ENCODE assay signal across 8 mouse cellular contexts in the genomic region with DNA sequence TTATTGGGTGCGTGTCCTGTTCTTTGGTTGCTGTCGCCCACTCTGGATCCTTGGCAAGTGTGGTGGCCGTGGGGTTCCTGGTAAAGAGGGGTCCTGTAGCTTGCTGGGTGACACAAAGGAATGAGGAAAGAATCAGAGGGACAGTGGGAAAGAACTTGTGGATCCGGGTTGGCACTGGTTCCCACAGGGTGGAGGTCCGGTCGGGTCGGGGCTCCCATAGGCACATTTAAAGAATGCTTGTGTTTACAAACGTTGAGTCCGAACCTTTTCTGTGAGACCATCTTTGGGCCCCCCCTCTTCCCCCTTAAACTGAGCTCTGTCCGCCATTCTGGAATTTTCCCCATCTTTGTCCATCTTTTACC. TPM values are rescaled to one million over a fixed set of nuclear protein-coding genes. Genes with fewer than 3 reads are reported as not detected.
DNase-seq lines count a peak whose midpoint lies in the region; ATAC-seq lines count a peak whose summit lies in the region.

No protein-coding gene starts in this region.

- 10% methylated on average over 10 of the region's 10 CpGs for WGBS in kidney, embryonic 14.5 days
- WGBS in embryonic facial prominence, embryonic 10.5 days: 8% methylated on average over 10 of the region's 10 CpGs
- 9% methylated on average over 10 of the region's 10 CpGs for WGBS in hindbrain, embryonic 14.5 days
- WGBS in midbrain, embryonic 13.5 days: 12% methylated on average over 10 of the region's 10 CpGs

- H3K9ac ChIP-seq in kidney, embryonic 14.5 days (ENCODE audit: low read depth, low read length): peak overlapping the region; percentile 38; the same call in 1 of the 2 replicates
- no peak overlapping the region for H3K9ac ChIP-seq in hindbrain, embryonic 14.5 days
- no peak overlapping the region for H3K9ac ChIP-seq in midbrain, embryonic 13.5 days (replicated peaks)

- no peaks in the 10 kb centered on the region for H3K9me3 ChIP-seq in kidney, embryonic 14.5 days (ENCODE audit: control insufficient read depth, low read length)
- no peaks in the 10 kb centered on the region for H3K9me3 ChIP-seq in embryonic facial prominence, embryonic 10.5 days
- no peaks in the 10 kb centered on the region for H3K9me3 ChIP-seq in hindbrain, embryonic 14.5 days (ENCODE audit: control insufficient read depth, low read length)
- H3K9me3 ChIP-seq in midbrain, embryonic 13.5 days: no peaks in the 10 kb centered on the region

- no peaks in the 10 kb centered on the region; the same call in 1 of the 2 replicates for H3K4me1 ChIP-seq in kidney, embryonic 14.5 days (ENCODE audit: control insufficient read depth, insufficient read depth, low read length)
- H3K4me1 ChIP-seq in embryonic facial prominence, embryonic 10.5 days: peaks cover 18% of the 10 kb centered on the region
- H3K4me1 ChIP-seq in hindbrain, embryonic 14.5 days (replicated peaks; ENCODE audit: control insufficient read depth, insufficient read depth, low read length): no peaks in the 10 kb centered on the region
- H3K4me1 ChIP-seq in midbrain, embryonic 13.5 days (replicated peaks): peaks cover 12% of the 10 kb centered on the region

- H3K36me3 ChIP-seq in kidney, embryonic 14.5 days (ENCODE audit: control insufficient read depth, insufficient read depth, low read length): no peaks in the 10 kb centered on the region
- H3K36me3 ChIP-seq in embryonic facial prominence, embryonic 10.5 days (replicated peaks): no peaks in the 10 kb centered on the region
- no peaks in the 10 kb centered on the region for H3K36me3 ChIP-seq in hindbrain, embryonic 14.5 days (replicated peaks; ENCODE audit: control insufficient read depth, insufficient read depth)
- no peaks in the 10 kb centered on the region for H3K36me3 ChIP-seq in midbrain, embryonic 13.5 days

- H3K27me3 ChIP-seq in kidney, embryonic 14.5 days (ENCODE audit: control insufficient read depth, insufficient read depth, low read length): peaks cover 19% of the 10 kb centered on the region
- H3K27me3 ChIP-seq in embryonic facial prominence, embryonic 10.5 days (replicated peaks; ENCODE audit: low read depth, poor library complexity, severe bottlenecking): peaks cover 24% of the 10 kb centered on the region
- peaks cover 60% of the 10 kb centered on the region for H3K27me3 ChIP-seq in hindbrain, embryonic 14.5 days (ENCODE audit: control insufficient read depth, insufficient read depth, low read length)
- H3K27me3 ChIP-seq in midbrain, embryonic 13.5 days: peaks cover 59% of the 10 kb centered on the region

- H3K4me2 ChIP-seq in kidney, embryonic 14.5 days (replicated peaks; ENCODE audit: low read depth, low read length): peak overlapping the region; percentile 48
- H3K4me2 ChIP-seq in hindbrain, embryonic 14.5 days (replicated peaks): peak overlapping the region; percentile 39
- peak overlapping the region; percentile 32 for H3K4me2 ChIP-seq in midbrain, embryonic 13.5 days (replicated peaks)

- DNase-seq in kidney, adult 8-10 months: no peak
- DNase-seq in embryonic facial prominence, embryonic 10.5 days (ENCODE audit: low spot score): peak; percentile 57
- DNase-seq in hindbrain, embryonic 14.5 days (ENCODE audit: low spot score): no peak
- DNase-seq in adipocyte (ENCODE audit: low spot score): no peak
- no peak for DNase-seq in urinary bladder, postnatal 10 days (ENCODE audit: low spot score)
- no peak for DNase-seq in thymus, adult 18-20 months

- H3K4me3 ChIP-seq in kidney, embryonic 14.5 days (ENCODE audit: low read length): peak overlapping the region; percentile 37
- H3K4me3 ChIP-seq in embryonic facial prominence, embryonic 10.5 days: peak overlapping the region; percentile 65
- peak overlapping the region; percentile 20 for H3K4me3 ChIP-seq in hindbrain, embryonic 14.5 days (replicated peaks; ENCODE audit: low read length)
- peak overlapping the region; percentile 18 for H3K4me3 ChIP-seq in midbrain, embryonic 13.5 days (replicated peaks)

- no peak overlapping the region for H3K27ac ChIP-seq in kidney, embryonic 14.5 days (ENCODE audit: low read depth, low read length)
- H3K27ac ChIP-seq in embryonic facial prominence, embryonic 10.5 days (replicated peaks): peak overlapping the region; percentile 78
- no peak overlapping the region for H3K27ac ChIP-seq in hindbrain, embryonic 14.5 days
- no peak overlapping the region for H3K27ac ChIP-seq in midbrain, embryonic 13.5 days

- ATAC-seq in kidney, embryonic 14.5 days (ENCODE audit: low FRiP score, low TSS enrichment): no peak
- ATAC-seq in hindbrain, embryonic 14.5 days (ENCODE audit: low FRiP score): no peak
- no peak for ATAC-seq in midbrain, embryonic 13.5 days

RNA-seq across cellular contexts. Expression of a gene that starts 59.8 kb away (rescaled TPM):
- not detected in 2 replicates for polyA plus RNA-seq in kidney, embryonic 14.5 days (2014; fragmentation: Nextera tagmentation; extraction: Ambion mirVana)
- polyA plus RNA-seq in embryonic facial prominence, embryonic 10.5 days (2016; fragmentation: Nextera tagmentation; extraction: Ambion mirVana): not detected in 2 replicates
- not detected in 2 replicates for polyA plus RNA-seq in hindbrain, embryonic 14.5 days (2014; fragmentation: Nextera tagmentation; extraction: Ambion mirVana)
- not detected in 2 replicates for polyA plus RNA-seq in midbrain, embryonic 13.5 days (2015; fragmentation: Nextera tagmentation; extraction: Ambion mirVana)
